Mouse (Mus musculus): ENCODE results near the gene Ceacam16. TPM values are rescaled to one million over a fixed set of nuclear protein-coding genes. Genes with fewer than 3 reads are reported as not detected.

Ceacam16 gene
- total RNA-seq, 4 experiments from 2014 or later = 0.27 TPM; not detected in 3

GRCm38 (mm10) chr7:19843561-19843960, 17.5 kb downstream of the Ceacam16 start:
- DNase-seq (ENCODE audit: low spot score) = peak; percentile 62

- DNase-seq (ENCODE audit: low spot score) = no peak
These were observed 18.1 kb downstream of the Ceacam16 start for GRCm38 (mm10) chr7:19842885-19843504.

- no peak for DNase-seq (ENCODE audit: low spot score)
These were observed 19.2 kb downstream of the Ceacam16 start for GRCm38 (mm10) chr7:19841686-19842413.

GRCm38 (mm10) chr7:19840936-19841335, 20.2 kb downstream of the Ceacam16 start:
- no peak for DNase-seq (ENCODE audit: low spot score)

- no peak for DNase-seq (ENCODE audit: low spot score)
These were observed 20.7 kb downstream of the Ceacam16 start for GRCm38 (mm10) chr7:19840371-19840770.

- no peak for DNase-seq (ENCODE audit: low spot score)
These were observed 24.3 kb downstream of the Ceacam16 start for GRCm38 (mm10) chr7:19836843-19837242.

GRCm38 (mm10) chr7:19834055-19834454, 27.0 kb downstream of the Ceacam16 start:
- no peak for DNase-seq (ENCODE audit: low spot score)

- no peak for DNase-seq (ENCODE audit: low spot score)
These were observed 29.3 kb downstream of the Ceacam16 start for GRCm38 (mm10) chr7:19831837-19832236.

GRCm38 (mm10) chr7:19830682-19831156, 30.4 kb downstream of the Ceacam16 start:
- peak; percentile 94 for DNase-seq (ENCODE audit: low spot score)

GRCm38 (mm10) chr7:19829694-19830093, 31.4 kb downstream of the Ceacam16 start:
- no peak for DNase-seq (ENCODE audit: low spot score)

- no peak for DNase-seq (ENCODE audit: low spot score)
These were observed 34.3 kb downstream of the Ceacam16 start for GRCm38 (mm10) chr7:19826756-19827155.

- DNase-seq (ENCODE audit: low spot score) = peak; percentile 88
These were observed 36.7 kb downstream of the Ceacam16 start for GRCm38 (mm10) chr7:19824182-19824973.

GRCm38 (mm10) chr7:19823256-19824181, 37.6 kb downstream of the Ceacam16 start:
- DNase-seq (ENCODE audit: low spot score) = no peak

- peak; percentile 79 for DNase-seq (ENCODE audit: low spot score)
These were observed 38.5 kb downstream of the Ceacam16 start, which contains the start of gene Bcl3 for GRCm38 (mm10) chr7:19822604-19823058. TSS of gene Bcl3 (minus strand) at chr7:19822770.

- no peak for DNase-seq (ENCODE audit: low spot score)
These were observed 38.9 kb downstream of the Ceacam16 start for GRCm38 (mm10) chr7:19822193-19822592.

- DNase-seq (ENCODE audit: low spot score) = no peak
These were observed 39.5 kb downstream of the Ceacam16 start for GRCm38 (mm10) chr7:19821633-19822032.

GRCm38 (mm10) chr7:19820347-19821048, 40.6 kb downstream of the Ceacam16 start:
- DNase-seq (ENCODE audit: low spot score) = no peak

- no peak for DNase-seq (ENCODE audit: low spot score)
These were observed 42.2 kb downstream of the Ceacam16 start for GRCm38 (mm10) chr7:19818875-19819274.

- DNase-seq (ENCODE audit: low spot score) = no peak
These were observed 42.7 kb downstream of the Ceacam16 start for GRCm38 (mm10) chr7:19818440-19818839.

- peak; percentile 68 for DNase-seq (ENCODE audit: low spot score)
These were observed 43.6 kb downstream of the Ceacam16 start for GRCm38 (mm10) chr7:19817382-19818105.

All from heart, adult 8-10 months (tissue).